Mouse (Mus musculus) cerebellum, adult 2 months (tissue): Measurements from ENCODE around the gene St8sia1. TPM values are rescaled to one million over a fixed set of nuclear protein-coding genes. Genes with fewer than 3 reads are reported as not detected.

ENCODE experiments used
- DNase-seq, 2 experiments: peaks; one replicate each; pipeline ENCODE4 v3.0.0; 2021
- H3K27ac ChIP-seq: fragments of 200-500 bp; 2 replicates; pipeline ENCODE4 v1.5.1; 2012; ENCODE audit warnings: low read length, control low read depth, inconsistent platforms; ENCODE audit not compliant: insufficient read depth
- H3K27me3 ChIP-seq: fragments of 200-500 bp; 2 replicates; pipeline ENCODE4 v1.6.1; 2012; ENCODE audit warnings: inconsistent platforms, mild to moderate bottlenecking, low read length, moderate library complexity; ENCODE audit not compliant: control insufficient read depth, insufficient read depth
- H3K4me1 ChIP-seq: fragments of 200-500 bp; 2 replicates; pipeline ENCODE4 v1.6.1; 2011; ENCODE audit warnings: low read length; ENCODE audit not compliant: control insufficient read depth, insufficient read depth
- H3K4me3 ChIP-seq: fragments of 200-500 bp; replicated peaks from 2 replicates; pipeline ENCODE3; 2011; ENCODE audit warnings: mild to moderate bottlenecking, low read depth, low read length, control low read depth; ENCODE audit not compliant: insufficient read depth
- CTCF ChIP-seq: fragments of 200-500 bp; IDR thresholded peaks from 2 replicates; pipeline ENCODE4 v1.5.1; 2011; ENCODE audit warnings: low read depth, mild to moderate bottlenecking, control low read depth, low read length, moderate library complexity, borderline replicate concordance; ENCODE audit not compliant: insufficient read depth
- POLR2A ChIP-seq: fragments of 200-500 bp; IDR thresholded peaks from 2 replicates; pipeline ENCODE4 v1.6.1; 2011; ENCODE audit warnings: low read length, control low read depth, borderline replicate concordance; ENCODE audit not compliant: insufficient read depth
- WGBS: fragments of 180-500 bp; shearing (Covaris S2); methylation state at CpG from one replicate; pipeline ENCODE4 v1.1.7; 2018; 5-methylcytosine and 5-hydroxymethylcytosine counted together
- polyA plus RNA-seq: library from polyadenylated mRNA; depleted of rRNA; stranded (reverse); fragments of >200 nt; gene quantifications from 2 replicates; pipeline ENCODE4 v1.2.3, GENCODE M21; 2012

St8sia1 gene
- polyA plus RNA-seq, 1 experiment: 22.2 TPM

GRCm38 (mm10) chr6:142945461-142945860, 18.8 kb downstream of the St8sia1 start:
- Histone ChIP-seq H3K27ac (no peak overlapping the region), H3K4me3 (no peak overlapping the region), H3K4me1 (peaks cover 22% of the 10 kb centered on the region), H3K27me3 (no peaks in the 10 kb centered on the region)
- DNase-seq: peak in 1 of 2 experiments; percentile 3
- 85% methylated on average over 2 of the region's 2 CpGs for WGBS
- TF ChIP-seq CTCF (no peak), POLR2A (no peak)

- no peak for DNase-seq
- 99% methylated on average over 3 of the region's 3 CpGs for WGBS
- TF ChIP-seq POLR2A (no peak), CTCF (peak; percentile 17; the same call in 1 of the 2 replicates)
- no peak overlapping the region for H3K4me3 ChIP-seq
- peaks cover 17% of the 10 kb centered on the region; the same call in 1 of the 2 replicates for H3K4me1 ChIP-seq
- H3K27me3 ChIP-seq: no peaks in the 10 kb centered on the region
- H3K27ac ChIP-seq: no peak overlapping the region
Observed at GRCm38 (mm10) chr6:142944470-142944869, 19.8 kb downstream of the St8sia1 start.

- Histone ChIP-seq H3K4me1 (peaks cover 22% of the 10 kb centered on the region), H3K27me3 (no peaks in the 10 kb centered on the region), H3K27ac (no peak overlapping the region), H3K4me3 (no peak overlapping the region)
- WGBS: 27% methylated on average over 8 of the region's 8 CpGs
- no peak for TF ChIP-seq POLR2A
- no peak for TF ChIP-seq CTCF
- peak; percentile 45 to 78 for DNase-seq
Observed at GRCm38 (mm10) chr6:142943419-142943818, 20.8 kb downstream of the St8sia1 start.

GRCm38 (mm10) chr6:142941596-142942381, 22.5 kb downstream of the St8sia1 start:
- TF ChIP-seq CTCF (no peak), POLR2A (no peak)
- peaks cover 29% of the 10 kb centered on the region for H3K4me1 ChIP-seq
- no peak overlapping the region for H3K27ac ChIP-seq
- no peak overlapping the region for H3K4me3 ChIP-seq
- H3K27me3 ChIP-seq: no peaks in the 10 kb centered on the region
- 83% methylated on average over 11 of the region's 11 CpGs for WGBS
- DNase-seq: no peak

GRCm38 (mm10) chr6:142941078-142941477, 23.2 kb downstream of the St8sia1 start:
- WGBS: 72% methylated on average over 8 of the region's 8 CpGs
- peak in 1 of 2 experiments; percentile 30 for DNase-seq
- H3K27ac ChIP-seq: no peak overlapping the region
- no peak overlapping the region for H3K4me3 ChIP-seq
- H3K27me3 ChIP-seq: no peaks in the 10 kb centered on the region
- H3K4me1 ChIP-seq: peaks cover 29% of the 10 kb centered on the region
- TF ChIP-seq CTCF (no peak), POLR2A (no peak)

- Histone ChIP-seq H3K27ac (peak overlapping the region; percentile 35; the same call in 1 of the 2 replicates), H3K27me3 (no peaks in the 10 kb centered on the region), H3K4me3 (no peak overlapping the region), H3K4me1 (peaks cover 26% of the 10 kb centered on the region)
- WGBS: 56% methylated on average over 9 of the region's 9 CpGs
- no peak for TF ChIP-seq POLR2A
- TF ChIP-seq CTCF: no peak
- DNase-seq: peak in 1 of 2 experiments; percentile 33
Observed at GRCm38 (mm10) chr6:142938549-142939345, 25.5 kb downstream of the St8sia1 start.

GRCm38 (mm10) chr6:142938074-142938473, 26.2 kb downstream of the St8sia1 start:
- Histone ChIP-seq H3K4me1 (peaks cover 20% of the 10 kb centered on the region), H3K27ac (peak overlapping the region; percentile 35; the same call in 1 of the 2 replicates)

GRCm38 (mm10) chr6:142932582-142932981, 31.7 kb downstream of the St8sia1 start:
- H3K4me3 ChIP-seq: no peak overlapping the region
- no peak overlapping the region for H3K27ac ChIP-seq
- H3K4me1 ChIP-seq: peaks cover 12% of the 10 kb centered on the region
- TF ChIP-seq CTCF (no peak), POLR2A (no peak)
- no peaks in the 10 kb centered on the region for H3K27me3 ChIP-seq
- WGBS: 85% methylated on average over 6 of the region's 6 CpGs
- no peak for DNase-seq

More at GRCm38 (mm10) chr6:142938074-142938473, 26.2 kb downstream of the St8sia1 start:
- TF ChIP-seq POLR2A (no peak), CTCF (no peak)
- DNase-seq: peak; percentile 57 to 75
- Histone ChIP-seq H3K4me3 (no peak overlapping the region), H3K27me3 (no peaks in the 10 kb centered on the region)
